Mouse (Mus musculus) forebrain, embryonic 14.5 days (tissue): ENCODE data around the gene Cyp4v3. TPM values are rescaled to one million over a fixed set of nuclear protein-coding genes. Genes with fewer than 3 reads are reported as not detected.

Experiments used
- ATAC-seq: fragments of 200-750 bp; cut with Nextera tagmentation; 2 replicates; pipeline ENCODE4 v1.8.0; 2017; ENCODE audit warnings: mild to moderate bottlenecking, moderate library complexity
- DNase-seq: peaks from one replicate; pipeline ENCODE4 v3.0.0-alpha.2; 2015; ENCODE audit warnings: low spot score
- H3K27ac ChIP-seq: fragments of 300-500 bp; sonication (generic); 2 replicates; pipeline ENCODE4 v1.5.1; 2014; ENCODE audit warnings: low read depth, mild to moderate bottlenecking, control low read depth, low read length, moderate library complexity
- H3K27me3 ChIP-seq: fragments of 300-500 bp; sonication (generic); replicated peaks from 2 replicates; pipeline ENCODE4 v1.6.1; 2014; ENCODE audit warnings: low read length, control low read depth, mixed read lengths; ENCODE audit not compliant: control insufficient read depth, insufficient read depth
- H3K36me3 ChIP-seq: fragments of 300-500 bp; sonication (generic); 2 replicates; pipeline ENCODE4 v1.6.1; 2014; ENCODE audit warnings: low read length, control low read depth; ENCODE audit not compliant: control insufficient read depth, insufficient read depth
- H3K4me1 ChIP-seq: fragments of 300-500 bp; sonication (generic); 2 replicates; pipeline ENCODE4 v1.6.1; 2014; ENCODE audit warnings: antibody characterized with exemption, low read length, control low read depth; ENCODE audit not compliant: control insufficient read depth, insufficient read depth
- H3K4me2 ChIP-seq: fragments of 300-500 bp; sonication (generic); 2 replicates; pipeline ENCODE4 v1.6.1; 2014; ENCODE audit warnings: mild to moderate bottlenecking, control low read depth, low read length
- H3K4me3 ChIP-seq: fragments of 300-500 bp; sonication (generic); 2 replicates; pipeline ENCODE4 v1.5.1; 2014; ENCODE audit warnings: low read depth, low read length, control low read depth
- H3K9ac ChIP-seq: fragments of 300-500 bp; sonication (generic); 2 replicates; pipeline ENCODE4 v1.6.1; 2014; ENCODE audit warnings: mild to moderate bottlenecking, low read length, control low read depth, moderate library complexity
- H3K9me3 ChIP-seq: fragments of 300-500 bp; sonication (generic); replicated peaks from 2 replicates; pipeline ENCODE4 v1.6.1; 2016; ENCODE audit warnings: low read length, control low read depth, mixed read lengths; ENCODE audit not compliant: control insufficient read depth
- WGBS: fragments of 180-500 bp; shearing (Covaris S2); extraction: QIAGEN DNeasy Blood & Tissue Kit; methylation state at CpG from one replicate; pipeline ENCODE4 v1.1.7; 2014; 5-methylcytosine and 5-hydroxymethylcytosine counted together
- polyA plus RNA-seq: library from polyadenylated mRNA; unstranded; fragments of >200 nt; fragmentation: Nextera tagmentation; extraction: Ambion mirVana; gene quantifications from 2 replicates; pipeline ENCODE4 v1.2.1, GENCODE M21; 2014

Cyp4v3 gene
- 0.70 and 1.1 TPM in 2 replicates for polyA plus RNA-seq

DNA sequence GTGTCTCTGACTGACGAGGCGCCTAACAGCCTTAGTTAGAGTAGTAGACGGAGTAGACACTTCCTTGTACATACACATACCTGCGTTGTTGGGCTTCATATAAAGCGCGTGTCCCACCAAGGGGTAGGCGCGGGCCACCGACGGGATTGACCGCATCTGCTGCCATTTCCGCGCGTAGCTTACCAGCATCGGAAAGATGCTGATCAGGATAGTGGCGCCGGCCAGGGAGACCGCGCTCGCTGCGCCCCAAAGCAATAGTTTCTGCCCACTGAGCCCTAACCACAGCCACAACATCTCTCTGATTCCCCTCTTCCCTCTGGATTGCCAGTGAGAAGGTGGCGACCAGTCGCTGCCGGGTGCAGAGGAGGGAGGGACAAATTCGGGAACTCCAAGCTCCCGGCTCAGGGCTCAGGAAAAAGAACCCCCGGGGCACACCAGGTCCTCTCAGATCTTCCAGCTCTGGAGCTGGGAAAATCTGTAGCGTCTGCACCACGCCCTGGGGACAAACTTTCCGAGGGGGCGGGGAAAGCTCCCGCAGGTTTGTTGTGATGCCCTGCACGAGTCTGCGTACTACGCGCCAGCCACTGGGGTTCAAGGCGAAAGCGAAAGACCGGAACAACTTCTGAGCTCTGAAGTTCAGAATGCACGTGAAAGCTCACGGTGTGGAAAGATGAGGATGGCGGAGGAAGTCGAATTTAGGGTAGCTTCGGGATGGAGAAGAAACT lies at the start of gene Cyp4v3:
Gene Cyp4v3, minus strand, starts transcription at position 532 of the 725 bp plus-strand sequence.
- under 1% methylated on average over 44 of the region's 44 CpGs for WGBS
- ATAC-seq (peak; percentile 82), DNase-seq (peak; percentile 70)
- Histone ChIP-seq H3K9ac (peak within 1 kb of the TSS; percentile 69), H3K9me3 (no peaks in the 10 kb centered on the region), H3K27ac (no peak within 1 kb of the TSS), H3K4me2 (peak within 1 kb of the TSS; percentile 93), H3K4me1 (peaks cover 9% of the 10 kb centered on the region), H3K36me3 (no peaks in the 10 kb centered on the region), H3K4me3 (peak within 1 kb of the TSS; percentile 56), H3K27me3 (0 out of 2 replicates have a peak, but pooled peaks cover 2% of the 10 kb centered on the region)

DNA sequence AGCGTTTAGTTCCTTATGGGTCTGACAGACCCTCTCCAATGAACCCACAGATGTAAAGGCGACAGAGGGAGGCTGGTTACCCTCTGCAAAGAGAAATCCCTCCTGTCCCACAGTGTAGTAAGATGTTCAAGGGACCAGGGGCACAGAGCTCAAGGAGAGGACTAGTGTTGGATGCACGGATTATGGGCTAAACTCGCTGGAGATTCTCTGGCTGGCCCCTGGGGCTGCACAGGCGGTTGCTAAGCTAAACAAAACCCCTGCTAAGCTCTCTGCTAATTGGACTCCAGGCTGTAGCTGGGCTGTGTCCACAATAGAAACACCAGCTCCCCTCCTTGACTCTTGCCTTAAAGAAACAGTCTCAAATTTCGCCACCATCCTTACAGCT lies 48.9 kb upstream of the Cyp4v3 start, which contains the start of gene Fam149a:
Gene Fam149a, minus strand, starts transcription at position 329 of the 385 bp plus-strand sequence.
- no peak within 1 kb of the TSS for H3K27ac ChIP-seq
- 0 out of 2 replicates have a peak, but pooled peaks cover 3% of the 10 kb centered on the region for H3K27me3 ChIP-seq
- H3K9me3 ChIP-seq = no peaks in the 10 kb centered on the region
- no peaks in the 10 kb centered on the region for H3K36me3 ChIP-seq
- peak within 1 kb of the TSS; percentile 64 for H3K9ac ChIP-seq
- peak within 1 kb of the TSS; percentile 35 for H3K4me3 ChIP-seq
- peak within 1 kb of the TSS; percentile 76 for H3K4me2 ChIP-seq
- ATAC-seq (peak; percentile 65; the same call in 1 of the 2 replicates), DNase-seq (peak; percentile 62)
- peaks cover 10% of the 10 kb centered on the region for H3K4me1 ChIP-seq
- WGBS = under 1% methylated on average over 6 of the region's 6 CpGs

DNA sequence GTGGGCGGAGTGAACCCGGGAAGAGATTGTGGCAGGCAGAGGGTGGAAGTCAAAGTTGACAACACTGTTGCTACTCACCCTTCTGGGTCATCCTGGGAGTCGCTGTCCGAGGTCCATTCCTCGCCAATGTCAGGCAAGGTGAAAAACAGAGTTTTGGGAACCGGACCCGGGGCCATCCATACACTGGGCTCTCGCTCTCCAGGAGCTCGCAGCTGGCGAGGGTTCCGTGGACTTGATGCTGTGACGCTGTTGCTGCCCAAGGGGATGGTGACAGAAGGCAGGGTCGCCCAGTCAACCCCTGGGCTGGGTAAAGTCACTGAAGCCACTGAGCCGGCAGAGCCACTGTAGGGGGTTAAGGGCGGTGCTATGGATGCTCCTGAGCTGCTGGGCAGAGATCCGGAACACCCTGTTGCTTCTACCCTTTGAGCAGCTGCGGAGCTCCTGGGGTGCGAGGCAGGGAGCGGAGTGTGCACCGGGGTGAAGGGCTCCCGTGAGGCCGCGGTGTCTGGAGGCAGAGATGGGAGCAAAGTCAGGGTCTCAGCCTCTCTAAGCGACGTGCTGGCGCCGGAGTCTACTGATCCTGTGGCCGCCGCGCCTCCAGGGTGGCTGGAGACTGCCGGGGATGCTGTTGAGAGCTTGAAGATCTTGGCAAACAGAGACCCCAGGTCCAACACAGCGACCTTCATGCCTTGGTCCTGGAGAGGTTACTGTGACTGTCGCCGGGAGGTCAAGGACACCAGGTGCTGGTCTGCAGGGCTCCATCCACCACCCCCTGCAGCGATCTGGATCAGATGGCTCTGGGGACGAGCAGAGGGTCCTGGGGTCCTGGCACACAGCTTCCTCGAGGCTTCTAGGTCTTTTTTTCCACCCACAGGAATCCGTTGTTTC lies 48.3 kb upstream of the Cyp4v3 start:
- Histone ChIP-seq H3K27ac (no peak overlapping the region), H3K9me3 (no peaks in the 10 kb centered on the region), H3K4me3 (peak overlapping the region; percentile 35), H3K4me1 (peaks cover 10% of the 10 kb centered on the region), H3K27me3 (0 out of 2 replicates have a peak, but pooled peaks cover 3% of the 10 kb centered on the region), H3K4me2 (peak overlapping the region; percentile 76), H3K9ac (peak overlapping the region; percentile 64), H3K36me3 (no peaks in the 10 kb centered on the region)
- DNase-seq (peak; percentile 27), ATAC-seq (peak; percentile 43)
- 5% methylated on average over 38 of the region's 38 CpGs for WGBS

DNA sequence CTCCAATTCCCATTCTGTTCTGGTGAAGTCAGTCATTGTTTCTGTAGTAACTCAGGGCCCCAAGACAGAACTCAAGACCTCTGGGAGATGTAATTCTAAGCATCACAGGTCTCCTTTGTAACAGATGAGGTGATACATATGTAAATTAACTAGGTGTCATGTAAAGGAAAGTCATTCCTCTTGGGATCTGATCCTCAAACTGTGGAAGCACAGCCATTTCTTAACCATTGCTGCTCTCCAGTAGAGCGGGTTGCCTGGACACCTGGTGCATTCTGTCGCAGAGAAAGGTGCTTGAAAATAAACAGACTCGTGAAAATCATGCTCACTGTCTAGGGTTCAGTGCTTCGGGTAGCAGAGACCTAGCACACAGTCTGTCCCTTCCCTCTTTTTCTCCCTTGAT lies 47.6 kb upstream of the Cyp4v3 start:
- Histone ChIP-seq H3K27me3 (0 out of 2 replicates have a peak, but pooled peaks cover 3% of the 10 kb centered on the region), H3K9me3 (no peaks in the 10 kb centered on the region), H3K9ac (no peak overlapping the region), H3K4me3 (no peak overlapping the region), H3K27ac (no peak overlapping the region), H3K36me3 (no peaks in the 10 kb centered on the region), H3K4me2 (peak overlapping the region; percentile 76; the same call in 1 of the 2 replicates), H3K4me1 (peaks cover 10% of the 10 kb centered on the region)
- ATAC-seq = no peak
- no peak for DNase-seq
- whole genome bisulfite sequencing = 7% methylated on average over 4 of the region's 4 CpGs

DNA sequence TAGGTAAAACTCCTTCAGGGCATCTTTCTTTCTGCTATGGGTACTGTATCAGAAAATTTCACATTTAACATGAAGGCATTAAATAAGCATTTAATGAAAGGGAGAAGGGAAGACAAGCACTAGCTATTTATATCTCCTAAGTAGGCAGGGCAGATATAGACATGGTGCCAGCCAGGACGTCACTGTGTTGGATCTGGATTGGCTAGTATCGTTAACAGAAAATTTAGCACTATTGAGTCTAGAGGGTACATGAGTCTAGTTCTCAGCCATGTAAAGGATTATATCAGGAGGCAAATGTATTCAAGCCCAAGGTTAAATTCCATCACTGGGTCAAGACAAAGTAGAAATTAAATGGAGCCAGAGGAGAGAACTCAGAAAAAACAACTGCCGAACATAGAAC lies 41.1 kb upstream of the Cyp4v3 start:
- no peak overlapping the region for H3K27ac ChIP-seq
- H3K36me3 ChIP-seq = no peaks in the 10 kb centered on the region
- WGBS = 67% methylated on average over 3 of the region's 3 CpGs
- no peak overlapping the region for H3K4me2 ChIP-seq
- no peaks in the 10 kb centered on the region for H3K9me3 ChIP-seq
- ATAC-seq (no peak), DNase-seq (no peak)
- no peaks in the 10 kb centered on the region for H3K4me1 ChIP-seq
- H3K4me3 ChIP-seq = no peak overlapping the region
- no peak overlapping the region for H3K9ac ChIP-seq
- H3K27me3 ChIP-seq = no peaks in the 10 kb centered on the region

DNA sequence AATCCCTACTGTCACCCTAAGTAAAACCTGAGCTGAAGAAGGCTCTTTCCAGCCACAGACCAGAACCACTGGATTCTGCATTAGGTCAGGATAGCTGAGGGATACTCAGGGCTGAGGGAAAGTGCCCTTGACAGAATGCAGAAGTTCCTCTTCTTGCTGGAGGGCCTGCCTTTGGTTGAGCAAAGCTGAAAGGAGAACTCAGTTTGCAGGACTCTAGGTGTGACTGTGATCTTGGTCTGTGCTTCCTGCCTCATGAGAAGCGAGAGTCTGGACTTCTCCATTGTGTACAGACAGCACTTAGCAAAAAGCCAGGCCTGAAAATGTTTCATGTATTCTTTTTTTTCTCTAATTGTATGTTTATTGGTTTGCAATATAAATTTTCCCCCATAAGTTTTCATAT lies 34.1 kb upstream of the Cyp4v3 start:
- ATAC-seq (no peak), DNase-seq (no peak)
- Histone ChIP-seq H3K4me2 (no peak overlapping the region), H3K4me1 (no peaks in the 10 kb centered on the region), H3K4me3 (no peak overlapping the region), H3K27me3 (no peaks in the 10 kb centered on the region), H3K27ac (no peak overlapping the region), H3K9me3 (no peaks in the 10 kb centered on the region), H3K9ac (no peak overlapping the region), H3K36me3 (no peaks in the 10 kb centered on the region)
- 94% methylated on average over 1 of the region's 1 CpGs for WGBS

DNA sequence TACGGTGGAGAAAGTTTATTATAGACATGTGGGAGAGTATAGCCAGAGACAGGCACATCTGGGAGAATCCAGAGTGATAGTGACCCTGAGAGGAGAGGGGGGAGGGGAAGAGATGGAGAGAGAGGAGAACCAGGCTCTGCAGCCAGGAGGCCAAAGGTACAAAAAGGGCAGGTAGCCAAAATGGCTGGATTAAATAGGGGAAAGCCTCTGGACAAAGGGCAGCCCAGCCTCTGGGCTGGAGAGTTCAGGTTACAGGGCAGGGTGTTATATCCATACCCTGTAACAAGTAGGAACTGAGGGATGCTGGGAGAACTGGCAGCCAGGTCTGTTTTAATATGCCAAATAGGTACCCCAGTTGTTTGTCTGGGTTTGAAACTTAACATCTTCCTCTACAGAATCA lies 30.2 kb upstream of the Cyp4v3 start:
- DNase-seq = no peak
- no peak for ATAC-seq
- H3K27ac ChIP-seq = no peak overlapping the region
- no peaks in the 10 kb centered on the region for H3K4me1 ChIP-seq
- H3K9me3 ChIP-seq = no peaks in the 10 kb centered on the region
- H3K27me3 ChIP-seq = no peaks in the 10 kb centered on the region
- H3K4me3 ChIP-seq = no peak overlapping the region
- no peaks in the 10 kb centered on the region for H3K36me3 ChIP-seq
- H3K9ac ChIP-seq = no peak overlapping the region
- 85% methylated on average over 1 of the region's 1 CpGs for WGBS
- no peak overlapping the region for H3K4me2 ChIP-seq

DNA sequence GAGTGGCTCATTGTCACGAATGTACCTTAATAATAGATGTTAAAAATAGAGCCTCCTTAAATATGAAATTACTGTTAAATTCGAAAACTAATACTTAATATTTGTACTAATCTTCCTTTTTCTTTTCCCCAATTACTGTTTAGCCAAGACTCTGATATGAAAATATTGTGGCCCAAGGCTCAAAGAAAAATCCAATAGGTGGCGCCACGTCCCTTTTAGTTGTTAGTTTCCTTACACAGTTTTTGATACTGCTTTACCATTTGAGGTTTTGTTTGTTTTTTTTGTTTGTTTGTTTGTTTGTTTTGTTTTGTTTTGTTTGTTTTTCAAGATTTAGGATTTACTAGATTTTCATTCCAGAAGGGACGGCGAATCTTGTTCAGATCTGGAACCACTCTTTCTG lies 29.3 kb upstream of the Cyp4v3 start:
- no peaks in the 10 kb centered on the region for H3K36me3 ChIP-seq
- DNase-seq (peak; percentile 58), ATAC-seq (no peak)
- no peak overlapping the region for H3K9ac ChIP-seq
- no peaks in the 10 kb centered on the region for H3K27me3 ChIP-seq
- H3K4me3 ChIP-seq = no peak overlapping the region
- no peaks in the 10 kb centered on the region for H3K4me1 ChIP-seq
- H3K27ac ChIP-seq = no peak overlapping the region
- no peaks in the 10 kb centered on the region for H3K9me3 ChIP-seq
- 55% methylated on average over 6 of the region's 6 CpGs for WGBS
- no peak overlapping the region for H3K4me2 ChIP-seq
